Mouse (Mus musculus): ENCODE measurements at regions not wholly inside any gene's neighbourhood (a gene's known extent, or its start where the extent isn't known, plus 50 kb on each side); places are given as distances from the start of the nearest gene placed in this dataset.

GRCm38 (mm10) chr8:126675153-126675552, 81.4 kb upstream of the Irf2bp2 start:
- peak; percentile 68 for DNase-seq

GRCm38 (mm10) chr8:126673038-126673740, 79.4 kb upstream of the Irf2bp2 start:
- no peak for DNase-seq

- DNase-seq: no peak
These were observed 77.8 kb upstream of the Irf2bp2 start for GRCm38 (mm10) chr8:126671594-126671993.

- DNase-seq: no peak
These were observed 76.1 kb upstream of the Irf2bp2 start for GRCm38 (mm10) chr8:126669919-126670318.

GRCm38 (mm10) chr8:126669154-126669553, 75.4 kb upstream of the Irf2bp2 start:
- DNase-seq: no peak

- no peak for DNase-seq
These were observed 74.9 kb upstream of the Irf2bp2 start for GRCm38 (mm10) chr8:126668657-126669025.

GRCm38 (mm10) chr8:126667721-126668656, 74.2 kb upstream of the Irf2bp2 start:
- peak; percentile 87 for DNase-seq

- peak; percentile 59 for DNase-seq
These were observed 73.4 kb upstream of the Irf2bp2 start for GRCm38 (mm10) chr8:126667086-126667720.

- DNase-seq: peak; percentile 100
These were observed 72.7 kb upstream of the Irf2bp2 start for GRCm38 (mm10) chr8:126666327-126667085.

- DNase-seq: peak; percentile 82
These were observed 71.9 kb upstream of the Irf2bp2 start for GRCm38 (mm10) chr8:126665581-126666241.

- DNase-seq: no peak
These were observed 71.1 kb upstream of the Irf2bp2 start for GRCm38 (mm10) chr8:126664891-126665290.

- DNase-seq: no peak
These were observed 69.3 kb upstream of the Irf2bp2 start for GRCm38 (mm10) chr8:126662797-126663784.

GRCm38 (mm10) chr8:126662151-126662550, 68.4 kb upstream of the Irf2bp2 start:
- DNase-seq: no peak

- DNase-seq: no peak
These were observed 67.8 kb upstream of the Irf2bp2 start for GRCm38 (mm10) chr8:126661511-126662142.

- no peak for DNase-seq
These were observed 67.0 kb upstream of the Irf2bp2 start for GRCm38 (mm10) chr8:126660658-126661316.

GRCm38 (mm10) chr8:126659691-126660657, 66.2 kb upstream of the Irf2bp2 start:
- no peak for DNase-seq

- no peak for DNase-seq
These were observed 63.8 kb upstream of the Irf2bp2 start for GRCm38 (mm10) chr8:126657546-126657945.

- no peak for DNase-seq
These were observed 62.9 kb upstream of the Irf2bp2 start for GRCm38 (mm10) chr8:126656554-126657260.
